Mouse (Mus musculus): ENCODE measurements around the gene Eps8l3. TPM values are rescaled to one million over a fixed set of nuclear protein-coding genes. Genes with fewer than 3 reads are reported as not detected.

Gene Eps8l3
- polyA plus RNA-seq, 1 experiment from 2014 or later: not detected

DNA sequence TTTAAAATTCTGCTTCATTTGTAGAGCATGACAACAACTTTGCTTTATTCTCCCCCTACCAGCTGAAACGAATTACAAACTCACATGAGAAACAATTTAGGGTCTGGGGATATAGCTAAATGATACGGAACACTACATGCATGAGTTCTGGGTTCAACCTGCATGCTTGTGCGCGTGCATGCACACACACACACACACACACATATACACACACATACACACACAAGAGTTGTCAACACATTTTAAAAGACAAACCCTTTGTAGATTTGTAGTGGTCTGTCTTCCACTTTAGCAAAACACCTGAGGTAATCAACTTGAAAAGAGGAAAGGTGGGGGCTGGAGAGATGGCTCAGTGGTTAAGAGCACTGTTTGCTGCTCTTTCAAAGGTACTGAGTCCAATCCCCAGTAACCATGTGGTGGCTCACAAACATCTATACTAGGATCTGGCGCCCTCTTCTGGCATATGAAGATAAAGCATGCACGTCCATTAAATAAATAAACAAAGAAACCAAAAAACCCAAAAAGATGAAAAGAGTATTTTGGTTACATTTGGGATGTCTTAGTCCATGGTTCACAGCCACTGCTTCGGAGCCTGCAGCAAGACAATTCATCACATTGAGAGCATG lies 40.9 kb downstream of the Eps8l3 start:
- 61% methylated on average over 7 of the region's 7 CpGs for WGBS
- no peaks in the 10 kb centered on the region for H3K4me1 ChIP-seq
- H3K27me3 ChIP-seq (replicated peaks): no peaks in the 10 kb centered on the region
- no peak overlapping the region for H3K4me3 ChIP-seq
- no peaks in the 10 kb centered on the region for H3K36me3 ChIP-seq
- ATAC-seq (ENCODE audit: low FRiP score, low read depth): no peak
- H3K27ac ChIP-seq: no peak overlapping the region
- no peaks in the 10 kb centered on the region for H3K9me3 ChIP-seq
- no peak overlapping the region for H3K9ac ChIP-seq
- no peak overlapping the region for H3K4me2 ChIP-seq (replicated peaks)

DNA sequence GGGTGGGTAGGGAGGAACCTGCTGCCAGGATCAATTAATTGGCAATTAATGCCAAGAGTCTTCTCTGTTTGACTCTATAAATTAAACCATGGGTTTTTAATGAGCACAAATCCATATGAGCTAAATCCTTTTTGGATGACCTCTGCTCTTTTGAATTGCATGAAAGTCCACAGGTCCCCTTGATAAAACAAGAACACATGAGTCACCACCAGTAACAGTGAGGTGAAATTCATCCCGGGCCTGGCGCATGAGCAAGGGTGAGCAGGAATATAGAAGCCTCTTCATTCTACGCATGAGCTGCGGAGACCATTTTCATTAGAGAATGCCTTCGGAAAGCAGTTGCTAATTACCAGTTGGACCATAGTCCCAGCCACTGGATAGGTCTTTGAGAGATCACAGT lies 43.3 kb downstream of the Eps8l3 start:
- Histone ChIP-seq H3K4me1 (no peaks in the 10 kb centered on the region), H3K9ac (no peak overlapping the region), H3K9me3 (no peaks in the 10 kb centered on the region), H3K4me2 (replicated peaks) (no peak overlapping the region), H3K27ac (no peak overlapping the region), H3K4me3 (no peak overlapping the region), H3K27me3 (replicated peaks) (no peaks in the 10 kb centered on the region), H3K36me3 (no peaks in the 10 kb centered on the region)
- 96% methylated on average over 5 of the region's 5 CpGs for WGBS
- no peak for ATAC-seq (ENCODE audit: low FRiP score, low read depth)

DNA sequence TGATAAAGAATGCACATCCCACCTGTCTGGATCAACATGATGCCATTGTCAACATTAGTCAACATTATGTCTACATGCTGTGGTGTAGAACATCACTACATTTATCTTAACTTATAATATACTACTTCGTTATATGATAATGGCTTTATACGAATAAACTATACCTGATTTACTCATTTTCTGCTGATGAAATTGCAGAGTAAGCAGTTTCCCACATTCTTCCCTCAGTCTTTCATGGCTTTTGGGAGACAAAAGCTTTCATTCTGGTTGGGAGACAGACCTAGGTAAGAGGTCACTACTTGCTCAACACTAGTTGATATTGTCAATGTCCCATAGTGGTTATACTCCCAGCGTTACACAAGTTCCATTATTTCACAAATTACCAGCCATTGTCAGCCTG lies 48.3 kb downstream of the Eps8l3 start:
- no peak for ATAC-seq (ENCODE audit: low FRiP score, low read depth)
- Histone ChIP-seq H3K4me3 (no peak overlapping the region), H3K4me2 (replicated peaks) (no peak overlapping the region), H3K27me3 (replicated peaks) (no peaks in the 10 kb centered on the region), H3K9ac (no peak overlapping the region), H3K36me3 (no peaks in the 10 kb centered on the region), H3K27ac (no peak overlapping the region), H3K9me3 (no peaks in the 10 kb centered on the region), H3K4me1 (peaks cover 16% of the 10 kb centered on the region)
- 91% methylated on average over 3 of the region's 3 CpGs for WGBS

DNA sequence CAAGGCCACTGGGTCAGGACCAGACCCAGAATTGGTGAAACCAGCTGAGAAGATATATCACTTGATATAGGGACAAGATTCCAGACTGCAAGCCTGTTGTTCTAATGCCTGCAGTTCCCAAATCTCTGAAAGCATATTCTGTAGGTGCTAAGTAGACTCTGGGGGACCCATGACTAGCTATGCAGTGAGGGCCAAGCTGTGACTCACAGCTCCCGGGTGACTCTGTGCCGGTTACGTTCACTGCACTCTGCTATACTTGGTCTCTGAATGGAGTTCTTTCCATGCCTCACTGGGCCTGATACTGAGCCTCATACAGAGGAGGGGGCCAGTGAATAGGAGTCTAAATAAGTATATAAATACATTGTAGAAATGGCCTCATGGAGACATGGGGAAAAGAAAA lies 50.8 kb downstream of the Eps8l3 start:
- Histone ChIP-seq H3K9ac (no peak overlapping the region), H3K4me3 (no peak overlapping the region), H3K9me3 (no peaks in the 10 kb centered on the region), H3K4me1 (peaks cover 20% of the 10 kb centered on the region), H3K4me2 (replicated peaks) (no peak overlapping the region), H3K27ac (no peak overlapping the region), H3K36me3 (no peaks in the 10 kb centered on the region), H3K27me3 (replicated peaks) (no peaks in the 10 kb centered on the region)
- 78% methylated on average over 3 of the region's 3 CpGs for WGBS
- no peak for ATAC-seq (ENCODE audit: low FRiP score, low read depth)

DNA sequence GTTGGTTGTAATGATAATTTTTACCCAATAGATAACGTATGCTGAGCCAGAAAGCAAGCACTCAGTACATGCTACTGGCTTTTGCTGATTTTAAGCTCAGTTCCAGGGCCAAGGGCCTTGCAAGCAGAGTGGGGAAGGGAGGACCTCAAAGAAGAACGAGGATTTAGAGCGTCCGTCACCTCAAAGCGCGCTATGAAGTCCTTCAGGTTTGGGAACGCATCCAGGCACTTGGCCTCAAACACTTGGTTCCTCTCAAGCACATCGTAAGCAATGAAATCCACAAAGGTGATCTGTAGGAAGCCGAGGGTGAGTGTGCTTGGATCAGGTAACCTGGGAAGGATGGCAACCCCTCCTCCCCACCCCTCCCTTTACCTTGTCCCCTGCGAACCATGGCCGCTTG lies 51.7 kb downstream of the Eps8l3 start:
- WGBS: 89% methylated on average over 11 of the region's 11 CpGs
- H3K9me3 ChIP-seq: no peaks in the 10 kb centered on the region
- H3K4me3 ChIP-seq: no peak overlapping the region
- H3K4me2 ChIP-seq (replicated peaks): no peak overlapping the region
- H3K9ac ChIP-seq: no peak overlapping the region
- H3K36me3 ChIP-seq: no peaks in the 10 kb centered on the region
- H3K4me1 ChIP-seq: peaks cover 20% of the 10 kb centered on the region
- no peak for ATAC-seq (ENCODE audit: low FRiP score, low read depth)
- no peak overlapping the region for H3K27ac ChIP-seq
- no peaks in the 10 kb centered on the region for H3K27me3 ChIP-seq (replicated peaks)

DNA sequence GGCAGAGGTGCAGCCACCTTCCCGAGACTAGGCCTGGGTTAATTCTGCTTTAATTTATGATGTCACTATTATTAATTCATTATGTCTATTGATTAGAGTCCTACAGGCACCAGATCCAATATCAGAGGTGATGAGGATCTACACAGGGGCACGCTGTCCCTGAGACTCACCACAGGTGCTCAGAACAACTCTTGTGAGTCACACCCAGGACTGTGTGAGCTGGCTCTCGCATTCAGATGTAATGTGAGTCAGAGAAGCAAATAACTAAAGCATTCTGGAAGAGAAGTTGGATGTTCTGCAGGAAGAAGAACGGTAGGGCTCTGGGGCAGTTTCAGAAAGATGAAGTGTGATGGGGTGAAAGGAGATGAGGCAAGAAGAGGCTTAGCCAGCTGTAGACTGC lies 52.2 kb downstream of the Eps8l3 start:
- Histone ChIP-seq H3K9ac (no peak overlapping the region), H3K27ac (no peak overlapping the region), H3K9me3 (no peaks in the 10 kb centered on the region), H3K4me3 (no peak overlapping the region), H3K27me3 (replicated peaks) (no peaks in the 10 kb centered on the region), H3K4me2 (replicated peaks) (no peak overlapping the region), H3K36me3 (no peaks in the 10 kb centered on the region), H3K4me1 (peaks cover 20% of the 10 kb centered on the region)
- no peak for ATAC-seq (ENCODE audit: low FRiP score, low read depth)
- WGBS: 87% methylated on average over 4 of the region's 4 CpGs

DNA sequence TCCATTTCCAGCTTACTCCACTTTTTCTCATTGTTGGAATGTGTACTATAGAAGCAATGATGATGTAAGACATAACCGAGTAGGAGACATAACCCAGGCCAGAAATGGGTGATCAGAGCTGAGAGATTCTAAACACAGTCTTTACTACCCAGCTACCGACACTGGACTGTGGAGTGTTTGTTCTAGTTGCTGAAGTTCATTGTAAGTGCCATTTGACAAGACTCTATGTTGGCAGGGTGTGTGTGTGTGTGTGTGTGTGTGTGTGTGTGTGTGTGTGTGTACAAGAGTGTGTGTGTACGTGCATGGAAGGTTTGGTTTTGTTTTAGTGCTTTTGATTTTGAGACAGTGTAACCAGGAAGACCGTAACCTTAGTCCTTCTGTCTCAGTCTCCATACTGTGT lies 52.7 kb downstream of the Eps8l3 start:
- Histone ChIP-seq H3K27me3 (replicated peaks) (no peaks in the 10 kb centered on the region), H3K9ac (no peak overlapping the region), H3K27ac (no peak overlapping the region), H3K9me3 (no peaks in the 10 kb centered on the region), H3K36me3 (no peaks in the 10 kb centered on the region), H3K4me1 (peaks cover 20% of the 10 kb centered on the region), H3K4me3 (no peak overlapping the region), H3K4me2 (replicated peaks) (no peak overlapping the region)
- ATAC-seq (ENCODE audit: low FRiP score, low read depth): no peak
- WGBS: 87% methylated on average over 4 of the region's 4 CpGs

DNA sequence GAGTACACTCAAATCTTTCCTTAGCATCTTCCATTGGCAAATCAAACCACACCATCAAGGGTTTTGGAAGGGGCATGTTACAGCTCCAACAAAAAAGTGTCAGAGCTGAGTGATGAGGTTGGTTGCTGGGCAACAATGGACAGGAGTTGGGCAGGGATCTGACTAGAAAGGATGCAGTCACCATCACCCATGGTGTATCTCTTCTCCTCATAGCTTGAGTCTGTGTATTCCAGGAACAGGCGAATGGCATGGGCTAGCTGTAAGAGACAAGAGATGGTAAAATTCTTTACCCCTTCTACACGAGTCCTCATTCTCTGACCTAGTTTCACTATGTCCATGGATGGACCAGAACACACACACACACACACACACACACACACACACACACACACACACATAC lies 54.1 kb downstream of the Eps8l3 start:
- Histone ChIP-seq H3K27me3 (replicated peaks) (no peaks in the 10 kb centered on the region), H3K27ac (peak overlapping the region; percentile 60), H3K4me1 (peaks cover 20% of the 10 kb centered on the region), H3K9ac (peak overlapping the region; percentile 30; the same call in 1 of the 2 replicates), H3K4me3 (peak overlapping the region; percentile 24; the same call in 1 of the 2 replicates), H3K36me3 (no peaks in the 10 kb centered on the region), H3K9me3 (no peaks in the 10 kb centered on the region), H3K4me2 (replicated peaks) (peak overlapping the region; percentile 60)
- ATAC-seq (ENCODE audit: low FRiP score, low read depth): peak; percentile 43
- 57% methylated on average over 2 of the region's 2 CpGs for WGBS

DNA sequence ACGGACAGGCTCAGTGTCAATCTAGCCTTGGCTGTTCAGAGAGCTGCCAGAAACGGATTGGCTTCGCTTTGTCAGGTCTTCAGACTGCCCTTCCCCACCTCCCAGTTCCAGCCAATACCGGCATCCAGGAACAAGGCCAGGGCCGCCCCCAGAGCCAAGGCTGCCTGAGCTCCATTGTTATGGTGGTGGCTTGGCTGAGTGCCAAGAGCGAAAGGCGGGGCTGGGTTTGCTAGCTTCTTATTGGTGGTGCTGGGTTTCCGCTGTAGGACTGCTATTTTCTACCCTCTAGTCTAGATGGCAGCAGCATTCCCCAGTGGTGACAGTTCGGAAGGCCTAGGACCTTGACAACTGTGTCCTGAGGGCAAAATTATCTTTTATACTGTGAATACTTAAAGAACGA lies 54.6 kb downstream of the Eps8l3 start, which contains the start of gene Gstm7:
TSS of gene Gstm7 (minus strand) at position 148 of the 400 bp plus-strand sequence.
- WGBS: 5% methylated on average over 10 of the region's 10 CpGs
- Histone ChIP-seq H3K36me3 (no peaks in the 10 kb centered on the region), H3K9me3 (no peaks in the 10 kb centered on the region), H3K27ac (peak within 1 kb of the TSS; percentile 60), H3K4me3 (peak within 1 kb of the TSS; percentile 24; the same call in 1 of the 2 replicates), H3K27me3 (replicated peaks) (no peaks in the 10 kb centered on the region), H3K4me1 (peaks cover 20% of the 10 kb centered on the region), H3K9ac (peak within 1 kb of the TSS; percentile 30; the same call in 1 of the 2 replicates), H3K4me2 (replicated peaks) (peak within 1 kb of the TSS; percentile 60)
- ATAC-seq (ENCODE audit: low FRiP score, low read depth): peak; percentile 97

DNA sequence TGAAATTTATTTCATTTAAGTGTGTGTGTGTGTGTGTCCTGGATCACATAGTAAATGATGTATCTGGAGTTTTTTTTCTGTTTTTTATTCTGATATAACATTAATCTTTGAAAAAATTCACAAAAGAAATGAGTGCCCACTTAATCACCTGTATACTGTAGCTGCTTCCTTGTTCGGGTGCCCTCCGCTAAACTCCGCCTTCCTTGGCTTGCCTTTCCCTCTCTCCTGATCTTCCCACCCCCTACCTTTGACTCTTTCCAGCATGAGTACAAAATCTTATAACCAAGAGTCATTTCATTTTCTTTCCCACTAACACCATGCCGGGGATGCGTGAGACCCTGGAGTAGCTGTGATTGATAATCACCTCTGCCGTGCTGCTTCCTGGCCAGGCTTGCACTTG lies 55.1 kb downstream of the Eps8l3 start:
- Histone ChIP-seq H3K27ac (no peak overlapping the region), H3K9me3 (no peaks in the 10 kb centered on the region), H3K36me3 (no peaks in the 10 kb centered on the region), H3K4me2 (replicated peaks) (no peak overlapping the region), H3K9ac (no peak overlapping the region), H3K27me3 (replicated peaks) (no peaks in the 10 kb centered on the region), H3K4me1 (peaks cover 20% of the 10 kb centered on the region), H3K4me3 (no peak overlapping the region)
- 83% methylated on average over 6 of the region's 6 CpGs for WGBS
- peak; percentile 23; the same call in 1 of the 2 replicates for ATAC-seq (ENCODE audit: low FRiP score, low read depth)

DNA sequence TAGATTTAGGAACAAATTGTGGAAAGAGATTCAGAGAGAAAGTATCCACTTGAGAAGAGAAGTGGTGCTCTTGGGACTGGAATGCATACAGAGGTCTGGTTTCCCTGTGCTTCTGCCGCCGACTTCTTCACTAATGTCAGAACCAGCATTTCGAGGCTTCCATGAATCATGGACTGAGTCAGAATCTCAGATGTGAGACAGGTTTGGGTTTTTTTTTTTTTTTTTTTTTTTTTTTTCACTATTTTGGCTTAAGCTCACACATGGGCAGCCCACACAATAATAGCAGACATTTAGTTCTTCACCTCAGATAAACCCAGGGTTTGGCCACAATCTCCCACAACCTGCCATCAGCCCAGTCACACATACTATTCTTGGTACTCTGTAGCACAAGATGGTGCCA lies 58.2 kb downstream of the Eps8l3 start:
- H3K9ac ChIP-seq: no peak overlapping the region
- 91% methylated on average over 3 of the region's 3 CpGs for WGBS
- H3K9me3 ChIP-seq: no peaks in the 10 kb centered on the region
- no peak overlapping the region for H3K27ac ChIP-seq
- no peaks in the 10 kb centered on the region for H3K36me3 ChIP-seq
- peaks cover 4% of the 10 kb centered on the region; the same call in 1 of the 2 replicates for H3K4me1 ChIP-seq
- H3K4me2 ChIP-seq (replicated peaks): no peak overlapping the region
- no peak for ATAC-seq (ENCODE audit: low FRiP score, low read depth)
- H3K27me3 ChIP-seq (replicated peaks): no peaks in the 10 kb centered on the region
- H3K4me3 ChIP-seq: no peak overlapping the region

DNA sequence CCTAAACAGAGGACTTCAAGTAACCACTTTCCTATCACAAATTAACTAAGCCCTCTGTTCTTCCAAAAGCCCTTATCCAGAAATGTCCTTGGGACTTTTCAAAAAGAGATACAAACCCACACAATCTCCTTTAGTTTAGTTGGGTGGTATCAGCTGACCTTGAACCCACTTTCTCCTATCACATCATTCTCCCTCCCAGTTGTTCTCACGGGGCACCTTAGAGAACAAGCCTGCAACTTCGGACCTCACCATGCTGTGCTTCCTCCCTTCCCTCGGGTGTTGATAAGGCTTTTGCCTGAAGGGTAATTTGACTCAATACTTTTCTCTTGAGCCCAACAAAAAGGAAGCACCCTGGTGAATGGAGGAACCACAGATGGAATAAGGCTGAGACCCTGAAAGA lies 58.9 kb downstream of the Eps8l3 start:
- no peaks in the 10 kb centered on the region for H3K36me3 ChIP-seq
- no peak overlapping the region for H3K27ac ChIP-seq
- no peaks in the 10 kb centered on the region for H3K27me3 ChIP-seq (replicated peaks)
- peaks cover 3% of the 10 kb centered on the region; the same call in 1 of the 2 replicates for H3K4me1 ChIP-seq
- 68% methylated on average over 3 of the region's 3 CpGs for WGBS
- no peaks in the 10 kb centered on the region for H3K9me3 ChIP-seq
- no peak for ATAC-seq (ENCODE audit: low FRiP score, low read depth)
- H3K4me3 ChIP-seq: no peak overlapping the region
- H3K9ac ChIP-seq: no peak overlapping the region
- no peak overlapping the region for H3K4me2 ChIP-seq (replicated peaks)

DNA sequence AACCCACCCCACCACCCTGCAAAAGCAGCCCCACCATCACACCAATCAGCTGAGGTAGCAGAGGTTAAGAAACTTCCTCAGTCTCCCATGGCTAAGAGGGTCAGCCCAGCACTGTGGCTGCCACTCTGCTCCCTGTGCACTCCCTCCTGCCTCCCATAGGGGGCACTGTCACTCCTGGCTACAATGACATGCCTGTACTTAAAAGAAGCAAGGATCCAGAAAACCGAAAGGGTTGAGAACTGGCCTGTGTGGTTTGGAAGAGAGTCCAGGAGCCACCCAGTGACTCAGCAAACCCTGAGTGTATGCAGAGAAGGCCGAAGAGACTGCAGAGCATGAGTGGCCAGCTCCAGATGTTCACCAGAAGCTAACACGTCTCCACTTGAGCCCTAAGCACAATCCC lies 62.4 kb downstream of the Eps8l3 start:
- no peaks in the 10 kb centered on the region for H3K9me3 ChIP-seq
- H3K4me3 ChIP-seq: no peak overlapping the region
- no peak overlapping the region for H3K9ac ChIP-seq
- H3K4me1 ChIP-seq: 0 out of 2 replicates have a peak, but pooled peaks cover 5% of the 10 kb centered on the region
- H3K27me3 ChIP-seq (replicated peaks): no peaks in the 10 kb centered on the region
- no peak overlapping the region for H3K4me2 ChIP-seq (replicated peaks)
- WGBS: 54% methylated on average over 3 of the region's 3 CpGs
- H3K36me3 ChIP-seq: no peaks in the 10 kb centered on the region
- no peak for ATAC-seq (ENCODE audit: low FRiP score, low read depth)
- no peak overlapping the region for H3K27ac ChIP-seq

Measured in neural tube, embryonic 12.5 days (tissue).